Mouse (Mus musculus): ENCODE measurements around the gene Gm48552.

GRCm38 (mm10) chr10:81377793-81378552 lies 10.8 kb upstream of the Gm48552 start, which contains the start of gene Fzr1:
- TF ChIP-seq GATA1 (IDR thresholded peaks at IDR 0.05; ENCODE audit: low read length) (no peak), TAL1 (IDR thresholded peaks at IDR 0.05; ENCODE audit: low read length) (no peak)

Measured in erythroblast, embryonic 14.5 days (primary cell).